Mouse (Mus musculus): ENCODE data around the gene Faf2. TPM values are rescaled to one million over a fixed set of nuclear protein-coding genes. Genes with fewer than 3 reads are reported as not detected.
A peak's percentile ranks its signal among the peaks of the same experiment; 100 is the strongest.

Gene Faf2
- total and polyA plus RNA-seq, 2 experiments from 2014 or later = 41.9 to 65.0 TPM

DNA sequence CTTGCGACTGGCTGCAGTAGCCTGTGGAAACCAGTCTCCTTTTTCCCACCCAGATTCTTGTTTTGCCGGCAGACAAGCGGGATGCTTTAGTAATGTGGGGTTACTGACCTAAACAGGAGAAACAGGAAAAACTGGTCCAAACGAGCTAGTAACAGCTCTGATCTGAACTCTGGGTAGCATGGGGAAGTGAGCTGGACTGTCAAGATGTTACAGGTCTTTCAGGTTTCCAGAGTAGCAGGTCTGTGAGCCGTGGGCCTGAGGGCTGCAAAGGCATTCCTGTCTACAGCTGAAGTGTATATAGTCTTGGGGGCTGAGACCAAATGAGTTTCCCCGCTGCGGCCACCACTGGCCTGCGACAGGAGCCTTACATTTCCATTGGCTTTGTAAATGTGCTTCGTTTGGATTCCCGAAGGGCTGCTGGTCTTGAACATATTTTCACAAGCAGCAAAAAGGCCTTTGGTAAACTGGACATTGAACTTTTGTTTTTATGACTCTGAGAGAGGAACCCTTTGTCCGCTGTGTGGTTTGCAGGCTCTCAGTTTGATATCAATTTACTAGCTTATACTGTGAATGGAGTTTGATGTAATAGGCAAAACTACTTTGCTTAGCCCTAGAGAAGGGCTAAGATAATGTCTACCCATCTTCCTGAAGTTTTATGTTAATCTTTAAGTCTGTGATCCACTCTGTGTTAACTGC is 54.5 kb downstream of the Faf2 start:
- WGBS = 71% methylated on average over 11 of the region's 11 CpGs
- no peak overlapping the region for H3K4me2 ChIP-seq (ENCODE audit: low read depth, low read length)
- no peak overlapping the region for H3K27ac ChIP-seq
- H3K9me3 ChIP-seq (ENCODE audit: low read length) = no peaks in the 10 kb centered on the region
- H3K4me1 ChIP-seq (ENCODE audit: insufficient read depth, low read length) = no peaks in the 10 kb centered on the region
- H3K9ac ChIP-seq (replicated peaks; ENCODE audit: low read length) = no peak overlapping the region
- H3K27me3 ChIP-seq (ENCODE audit: insufficient read depth, low read length) = no peaks in the 10 kb centered on the region
- peaks cover 20% of the 10 kb centered on the region for H3K36me3 ChIP-seq (ENCODE audit: insufficient read depth, low read length)
- H3K4me3 ChIP-seq (ENCODE audit: low read length) = no peak overlapping the region
- DNase-seq (ENCODE audit: low spot score) = no peak
- no peak for ATAC-seq
- TF ChIP-seq CTCF (IDR thresholded peaks at IDR 0.05; ENCODE audit: low read depth) = no peak

- Histone ChIP-seq H3K9me3 (ENCODE audit: low read length) (no peaks in the 10 kb centered on the region), H3K4me2 (ENCODE audit: low read depth, low read length) (no peak overlapping the region), H3K9ac (replicated peaks; ENCODE audit: low read length) (no peak overlapping the region), H3K4me1 (ENCODE audit: insufficient read depth, low read length) (no peaks in the 10 kb centered on the region), H3K36me3 (ENCODE audit: insufficient read depth, low read length) (peaks cover 42% of the 10 kb centered on the region), H3K27me3 (ENCODE audit: insufficient read depth, low read length) (no peaks in the 10 kb centered on the region), H3K27ac (no peak overlapping the region), H3K4me3 (ENCODE audit: low read length) (no peak overlapping the region)
- no peak for ATAC-seq
- 79% methylated on average over 4 of the region's 4 CpGs for WGBS
- TF ChIP-seq CTCF (IDR thresholded peaks at IDR 0.05; ENCODE audit: low read depth) = no peak
- no peak for DNase-seq (ENCODE audit: low spot score)
Measured at GRCm38 (mm10) chr13:54678263-54678662, 56.7 kb downstream of the Faf2 start.

DNA sequence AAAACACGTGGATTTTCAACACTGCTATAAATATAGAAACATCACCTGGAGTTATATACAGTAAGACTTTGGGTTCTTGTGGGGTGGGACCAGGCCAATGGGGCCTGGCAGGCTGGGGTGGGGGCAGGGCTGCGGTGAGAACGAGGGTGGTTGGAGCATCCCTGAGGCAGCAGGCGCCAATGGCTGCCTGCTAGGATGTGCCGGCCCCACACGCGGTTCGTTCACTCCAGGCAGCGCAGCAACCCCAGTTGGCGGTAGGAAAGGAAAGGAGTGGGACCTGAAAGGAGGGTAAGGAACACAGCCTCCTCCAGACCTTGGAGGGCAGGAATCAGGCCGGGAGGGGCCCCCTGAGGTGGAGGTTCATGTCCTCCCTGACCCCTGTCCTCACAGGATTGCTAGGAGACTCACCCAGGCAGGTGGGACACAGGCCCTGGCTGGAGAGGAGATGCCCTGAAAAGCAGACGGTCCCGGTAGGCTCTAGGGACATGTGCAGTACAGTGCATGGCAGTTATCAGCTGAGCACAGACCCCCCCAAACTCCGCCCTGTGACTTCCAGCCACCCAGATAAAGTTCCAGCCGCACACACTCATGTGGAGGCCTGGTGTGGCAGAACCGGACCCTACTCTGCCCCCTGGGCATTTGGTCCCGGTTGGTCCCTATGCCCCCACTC is 58.7 kb downstream of the Faf2 start:
- DNase-seq (ENCODE audit: low spot score) (no peak), ATAC-seq (no peak)
- Histone ChIP-seq H3K27me3 (ENCODE audit: insufficient read depth, low read length) (no peaks in the 10 kb centered on the region), H3K36me3 (ENCODE audit: insufficient read depth, low read length) (peaks cover 52% of the 10 kb centered on the region), H3K27ac (no peak overlapping the region), H3K4me3 (ENCODE audit: low read length) (no peak overlapping the region), H3K9me3 (ENCODE audit: low read length) (no peaks in the 10 kb centered on the region), H3K4me1 (ENCODE audit: insufficient read depth, low read length) (0 out of 2 replicates have a peak, but pooled peaks cover 8% of the 10 kb centered on the region), H3K9ac (replicated peaks; ENCODE audit: low read length) (no peak overlapping the region), H3K4me2 (ENCODE audit: low read depth, low read length) (no peak overlapping the region)
- no peak for TF ChIP-seq CTCF (IDR thresholded peaks at IDR 0.05; ENCODE audit: low read depth)
- WGBS = 74% methylated on average over 17 of the region's 17 CpGs

- ATAC-seq (no peak), DNase-seq (ENCODE audit: low spot score) (no peak)
- H3K9me3 ChIP-seq (ENCODE audit: low read length) = no peaks in the 10 kb centered on the region
- 88% methylated on average over 8 of the region's 8 CpGs for WGBS
- no peak for TF ChIP-seq CTCF (IDR thresholded peaks at IDR 0.05; ENCODE audit: low read depth)
- peaks cover 52% of the 10 kb centered on the region for H3K36me3 ChIP-seq (ENCODE audit: insufficient read depth, low read length)
- no peak overlapping the region for H3K9ac ChIP-seq (replicated peaks; ENCODE audit: low read length)
- H3K27ac ChIP-seq = no peak overlapping the region
- no peak overlapping the region for H3K4me2 ChIP-seq (ENCODE audit: low read depth, low read length)
- H3K4me1 ChIP-seq (ENCODE audit: insufficient read depth, low read length) = peaks cover 17% of the 10 kb centered on the region; the same call in 1 of the 2 replicates
- H3K4me3 ChIP-seq (ENCODE audit: low read length) = no peak overlapping the region
- H3K27me3 ChIP-seq (ENCODE audit: insufficient read depth, low read length) = no peaks in the 10 kb centered on the region
Measured at GRCm38 (mm10) chr13:54681291-54681690, 59.7 kb downstream of the Faf2 start.

- 87% methylated on average over 3 of the region's 3 CpGs for WGBS
- H3K9me3 ChIP-seq (ENCODE audit: low read length) = no peaks in the 10 kb centered on the region
- no peak overlapping the region for H3K27ac ChIP-seq
- H3K4me3 ChIP-seq (ENCODE audit: low read length) = no peak overlapping the region
- H3K9ac ChIP-seq (replicated peaks; ENCODE audit: low read length) = no peak overlapping the region
- peaks cover 18% of the 10 kb centered on the region; the same call in 1 of the 2 replicates for H3K4me1 ChIP-seq (ENCODE audit: insufficient read depth, low read length)
- ATAC-seq = no peak
- H3K27me3 ChIP-seq (ENCODE audit: insufficient read depth, low read length) = no peaks in the 10 kb centered on the region
- peaks cover 52% of the 10 kb centered on the region for H3K36me3 ChIP-seq (ENCODE audit: insufficient read depth, low read length)
- TF ChIP-seq CTCF (IDR thresholded peaks at IDR 0.05; ENCODE audit: low read depth) = no peak
- no peak for DNase-seq (ENCODE audit: low spot score)
- H3K4me2 ChIP-seq (ENCODE audit: low read depth, low read length) = no peak overlapping the region
Measured at GRCm38 (mm10) chr13:54683301-54683700, 61.7 kb downstream of the Faf2 start.

- H3K27me3 ChIP-seq (ENCODE audit: insufficient read depth, low read length) = no peaks in the 10 kb centered on the region
- 0 out of 2 replicates have a peak overlapping the region, but pooled peaks have one; percentile 14 for H3K9ac ChIP-seq (replicated peaks; ENCODE audit: low read length)
- no peaks in the 10 kb centered on the region for H3K9me3 ChIP-seq (ENCODE audit: low read length)
- H3K4me1 ChIP-seq (ENCODE audit: insufficient read depth, low read length) = peaks cover 20% of the 10 kb centered on the region; the same call in 1 of the 2 replicates
- no peak for ATAC-seq
- H3K4me3 ChIP-seq (ENCODE audit: low read length) = no peak overlapping the region
- H3K27ac ChIP-seq = no peak overlapping the region
- no peak for TF ChIP-seq CTCF (IDR thresholded peaks at IDR 0.05; ENCODE audit: low read depth)
- 0 out of 2 replicates have a peak overlapping the region, but pooled peaks have one; percentile 69 for H3K4me2 ChIP-seq (ENCODE audit: low read depth, low read length)
- no peak for DNase-seq (ENCODE audit: low spot score)
- 48% methylated on average over 3 of the region's 3 CpGs for WGBS
- peaks cover 46% of the 10 kb centered on the region for H3K36me3 ChIP-seq (ENCODE audit: insufficient read depth, low read length)
Measured at GRCm38 (mm10) chr13:54684140-54684896, 62.7 kb downstream of the Faf2 start.
